Mouse (Mus musculus) megakaryocyte, embryonic 14.5 days (primary cell): Measurements from ENCODE around the gene Nectin1. TPM values are rescaled to one million over a fixed set of nuclear protein-coding genes. Genes with fewer than 3 reads are reported as not detected.

Experiments
- H3K27me3 ChIP-seq: replicated peaks from 2 replicates; pipeline ENCODE3; 2012; ENCODE audit warnings: inconsistent platforms
- H3K36me3 ChIP-seq: replicated peaks from 2 replicates; pipeline ENCODE3; 2012; ENCODE audit warnings: low read length, inconsistent platforms, mixed read lengths
- H3K4me1 ChIP-seq: 2 replicates; pipeline ENCODE4 v1.6.1; 2012; ENCODE audit warnings: inconsistent platforms
- H3K4me3 ChIP-seq: replicated peaks from 2 replicates; pipeline ENCODE3; 2012; ENCODE audit warnings: moderate library complexity, mild to moderate bottlenecking, inconsistent platforms
- H3K9me3 ChIP-seq: 2 replicates; pipeline ENCODE4 v1.6.1; 2012; ENCODE audit warnings: inconsistent platforms
- FLI1 ChIP-seq: IDR thresholded peaks from 2 replicates; pipeline ENCODE4 v1.6.1; 2012; ENCODE audit warnings: low read length, inconsistent platforms, mixed read lengths
- GATA1 ChIP-seq: IDR thresholded peaks from 3 replicates; pipeline ENCODE4 v1.6.1; 2012; ENCODE audit warnings: mixed read lengths, low read length, inconsistent platforms, borderline replicate concordance
- polyA plus RNA-seq: library from polyadenylated mRNA; stranded (reverse); fragments of >175 nt; gene quantifications from 2 replicates; pipeline ENCODE4 v1.2.3, GENCODE M21; 2012; ENCODE audit warnings: low replicate concordance; ENCODE audit not compliant: insufficient read depth

The Nectin1 gene
- polyA plus RNA-seq, 1 experiment = 1.3 TPM

DNA sequence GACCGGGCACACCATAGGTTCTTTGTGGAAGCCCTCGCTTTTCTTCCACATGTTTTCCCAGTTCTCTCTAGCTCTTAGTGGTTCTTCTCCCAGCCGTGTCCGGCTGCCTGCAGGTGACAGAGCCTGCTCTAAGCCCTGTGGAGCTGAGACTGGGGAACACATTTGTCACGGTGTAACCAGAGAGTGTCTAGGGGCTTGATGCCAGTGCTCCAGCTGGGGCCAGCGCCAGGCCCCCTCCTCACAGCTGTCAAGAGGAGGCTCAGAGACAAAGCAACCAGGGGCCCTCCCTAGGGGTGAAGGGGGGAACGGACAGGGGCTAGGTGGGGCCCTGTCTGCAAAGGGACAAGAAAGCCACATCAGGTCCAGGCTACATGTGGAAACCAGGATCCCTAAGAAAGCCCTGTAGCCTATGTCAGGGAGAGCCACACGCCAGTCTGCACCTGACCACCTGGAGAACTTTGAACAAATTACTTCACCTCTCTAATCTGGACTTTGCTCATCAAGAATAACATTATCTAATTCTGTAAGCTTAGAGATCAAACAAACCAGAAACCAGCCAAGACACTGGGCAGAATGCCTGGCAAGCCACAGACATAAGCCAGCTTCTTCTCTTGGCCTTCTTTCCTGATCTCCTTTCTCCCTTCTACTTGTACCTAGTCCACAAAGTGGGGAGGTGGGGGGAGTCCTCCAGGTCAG lies 82.9 kb downstream of the Nectin1 start:
- Histone ChIP-seq H3K27me3 (peaks cover 21% of the 10 kb centered on the region), H3K4me3 (no peak overlapping the region), H3K36me3 (no peaks in the 10 kb centered on the region), H3K9me3 (no peaks in the 10 kb centered on the region), H3K4me1 (no peaks in the 10 kb centered on the region)
- TF ChIP-seq FLI1 (no peak), GATA1 (no peak)

DNA sequence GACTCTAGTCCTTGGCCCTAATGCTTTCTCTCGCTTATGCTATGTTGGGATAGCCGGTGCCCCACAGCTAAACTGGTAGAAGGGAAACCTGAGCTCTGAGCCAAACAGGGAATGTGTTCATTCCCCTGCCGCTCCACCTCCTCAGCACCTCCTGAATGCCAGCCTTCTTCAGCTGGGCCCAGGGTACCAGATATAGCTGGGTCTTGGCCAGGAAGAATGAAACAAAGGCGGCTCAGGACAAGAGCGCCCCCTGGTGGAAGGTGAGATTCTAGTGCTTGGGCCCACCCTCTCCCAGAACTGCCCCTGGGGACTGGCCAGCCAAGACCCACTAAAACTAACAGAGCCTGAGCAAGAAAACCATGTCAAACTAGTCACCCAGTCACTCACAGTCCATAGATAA lies 83.8 kb downstream of the Nectin1 start:
- H3K9me3 ChIP-seq = no peaks in the 10 kb centered on the region
- no peak overlapping the region for H3K4me3 ChIP-seq
- H3K4me1 ChIP-seq = no peaks in the 10 kb centered on the region
- TF ChIP-seq GATA1 = no peak
- no peak for TF ChIP-seq FLI1
- no peaks in the 10 kb centered on the region for H3K36me3 ChIP-seq
- peaks cover 23% of the 10 kb centered on the region for H3K27me3 ChIP-seq

- H3K9me3 ChIP-seq = no peaks in the 10 kb centered on the region
- TF ChIP-seq FLI1 = no peak
- no peak for TF ChIP-seq GATA1
- peaks cover 24% of the 10 kb centered on the region for H3K27me3 ChIP-seq
- H3K4me3 ChIP-seq = no peak overlapping the region
- no peaks in the 10 kb centered on the region for H3K36me3 ChIP-seq
- H3K4me1 ChIP-seq = no peaks in the 10 kb centered on the region
Measured at GRCm38 (mm10) chr9:43828960-43829359, 85.2 kb downstream of the Nectin1 start.

DNA sequence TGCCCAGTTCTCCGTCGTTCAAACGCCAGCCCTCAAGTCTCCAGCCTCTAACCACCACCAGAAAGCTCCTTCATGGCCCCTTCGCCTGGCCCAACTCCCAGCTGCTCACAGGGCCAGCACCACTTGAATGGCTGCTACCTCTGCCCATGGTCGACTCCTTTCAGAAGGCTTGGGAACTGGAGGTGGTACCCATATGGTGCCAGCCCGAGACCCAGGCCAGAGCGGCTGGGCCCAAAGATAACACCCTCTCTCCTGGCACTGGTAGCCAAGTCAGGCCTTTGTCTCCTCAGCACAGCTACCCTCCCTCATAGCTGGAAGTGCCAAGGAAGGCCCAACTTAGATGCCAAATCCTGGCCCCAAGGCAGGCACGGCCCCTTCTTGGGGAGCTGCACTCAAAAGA lies 89.4 kb downstream of the Nectin1 start:
- H3K4me1 ChIP-seq = no peaks in the 10 kb centered on the region
- H3K9me3 ChIP-seq = peaks cover 7% of the 10 kb centered on the region; the same call in 1 of the 2 replicates
- TF ChIP-seq FLI1 (no peak), GATA1 (no peak)
- H3K36me3 ChIP-seq = no peaks in the 10 kb centered on the region
- H3K4me3 ChIP-seq = no peak overlapping the region
- H3K27me3 ChIP-seq = peaks cover 31% of the 10 kb centered on the region

DNA sequence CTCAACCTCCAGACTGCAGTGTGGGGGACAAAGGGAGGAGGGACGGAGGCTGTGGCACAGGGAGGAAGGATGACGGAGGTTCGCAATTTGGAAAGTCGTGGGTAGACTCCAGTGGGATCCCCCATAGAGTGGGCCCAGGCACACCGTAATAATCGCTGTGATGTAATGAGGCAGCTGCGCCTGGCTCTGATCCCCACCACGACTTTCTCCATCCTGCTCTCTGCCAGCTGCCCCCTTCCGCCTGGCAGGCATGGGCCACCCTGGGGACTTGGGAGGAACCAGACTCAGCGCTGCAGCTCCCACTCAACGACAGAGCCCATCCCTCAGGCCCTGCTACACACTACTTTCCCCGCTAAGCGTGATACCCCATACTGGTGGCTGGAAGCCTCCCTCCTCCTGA lies 90.5 kb downstream of the Nectin1 start:
- Histone ChIP-seq H3K27me3 (peaks cover 31% of the 10 kb centered on the region), H3K36me3 (no peaks in the 10 kb centered on the region), H3K9me3 (peaks cover 7% of the 10 kb centered on the region; the same call in 1 of the 2 replicates), H3K4me3 (no peak overlapping the region), H3K4me1 (no peaks in the 10 kb centered on the region)
- no peak for TF ChIP-seq GATA1
- no peak for TF ChIP-seq FLI1

- H3K4me1 ChIP-seq = no peaks in the 10 kb centered on the region
- no peak for TF ChIP-seq FLI1
- no peak for TF ChIP-seq GATA1
- H3K9me3 ChIP-seq = peaks cover 7% of the 10 kb centered on the region; the same call in 1 of the 2 replicates
- H3K36me3 ChIP-seq = no peaks in the 10 kb centered on the region
- H3K4me3 ChIP-seq = no peak overlapping the region
- H3K27me3 ChIP-seq = peaks cover 44% of the 10 kb centered on the region
Measured at GRCm38 (mm10) chr9:43838561-43838960, 94.8 kb downstream of the Nectin1 start.

GRCm38 (mm10) chr9:43842921-43843577 lies 99.3 kb downstream of the Nectin1 start:
- H3K4me1 ChIP-seq = no peaks in the 10 kb centered on the region
- H3K36me3 ChIP-seq = no peaks in the 10 kb centered on the region
- H3K27me3 ChIP-seq = peaks cover 64% of the 10 kb centered on the region
- no peak overlapping the region for H3K4me3 ChIP-seq
- peaks cover under 1% of the 10 kb centered on the region; the same call in 1 of the 2 replicates for H3K9me3 ChIP-seq
- TF ChIP-seq GATA1 = no peak
- TF ChIP-seq FLI1 = no peak

DNA sequence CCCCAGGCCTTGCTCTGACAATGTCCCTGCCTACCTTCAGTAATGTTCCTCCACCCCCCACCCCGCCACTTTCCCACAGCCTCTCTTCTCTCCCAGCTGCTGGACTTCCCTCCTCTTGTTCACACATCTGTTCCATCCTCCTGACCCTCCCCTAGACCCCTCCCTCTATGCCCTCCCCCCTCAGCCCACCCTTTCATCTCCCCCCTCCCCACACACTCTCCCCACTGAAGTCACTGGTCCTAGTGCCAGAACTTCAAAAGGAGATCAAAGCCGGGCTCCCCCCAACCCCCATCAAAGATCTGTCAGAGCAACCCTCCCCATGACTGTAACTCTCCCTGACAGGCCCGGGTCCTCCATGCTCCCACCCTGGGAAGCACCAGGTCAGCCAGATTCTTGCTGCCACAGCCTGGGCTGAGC lies 99.9 kb downstream of the Nectin1 start:
- Histone ChIP-seq H3K4me1 (no peaks in the 10 kb centered on the region), H3K4me3 (no peak overlapping the region), H3K9me3 (no peaks in the 10 kb centered on the region), H3K36me3 (no peaks in the 10 kb centered on the region), H3K27me3 (peaks cover 63% of the 10 kb centered on the region)
- TF ChIP-seq GATA1 (no peak), FLI1 (no peak)

- no peak for TF ChIP-seq FLI1
- no peak for TF ChIP-seq GATA1
Measured at GRCm38 (mm10) chr9:43845660-43846455, 102.1 kb downstream of the Nectin1 start.

More at GRCm38 (mm10) chr9:43845660-43846455, 102.1 kb downstream of the Nectin1 start:
- Histone ChIP-seq H3K9me3 (no peaks in the 10 kb centered on the region), H3K4me3 (no peak overlapping the region), H3K36me3 (no peaks in the 10 kb centered on the region), H3K4me1 (no peaks in the 10 kb centered on the region), H3K27me3 (peaks cover 57% of the 10 kb centered on the region)
